Mouse (Mus musculus): ENCODE measurements around the gene Agpat2.

Gene Agpat2

GRCm38 (mm10) chr2:26603720-26604671 is at the start of gene Agpat2:
TSS of gene Agpat2 (minus strand) at chr2:26604417.
- peak; percentile 66 for DNase-seq (ENCODE audit: low spot score)

- DNase-seq (ENCODE audit: low spot score) = peak; percentile 94
Observed at GRCm38 (mm10) chr2:26646643-26647293, 42.6 kb upstream of the Agpat2 start.

- DNase-seq (ENCODE audit: low spot score) = peak; percentile 75
Observed at GRCm38 (mm10) chr2:26643942-26644341, 39.7 kb upstream of the Agpat2 start.

- no peak for DNase-seq (ENCODE audit: low spot score)
Observed at GRCm38 (mm10) chr2:26641006-26641647, 36.9 kb upstream of the Agpat2 start.

GRCm38 (mm10) chr2:26639838-26640830 is 35.9 kb upstream of the Agpat2 start:
- DNase-seq (ENCODE audit: low spot score) = peak; percentile 98

GRCm38 (mm10) chr2:26639083-26639482 is 34.9 kb upstream of the Agpat2 start:
- peak; percentile 61 for DNase-seq (ENCODE audit: low spot score)

GRCm38 (mm10) chr2:26638572-26638971 is 34.4 kb upstream of the Agpat2 start:
- DNase-seq (ENCODE audit: low spot score) = no peak

GRCm38 (mm10) chr2:26638039-26638438 is 33.8 kb upstream of the Agpat2 start:
- DNase-seq (ENCODE audit: low spot score) = no peak

- no peak for DNase-seq (ENCODE audit: low spot score)
Observed at GRCm38 (mm10) chr2:26637316-26637932, 33.2 kb upstream of the Agpat2 start.

- no peak for DNase-seq (ENCODE audit: low spot score)
Observed at GRCm38 (mm10) chr2:26636325-26636635, 32.1 kb upstream of the Agpat2 start.

- DNase-seq (ENCODE audit: low spot score) = no peak
Observed at GRCm38 (mm10) chr2:26635489-26636324, 31.5 kb upstream of the Agpat2 start.

GRCm38 (mm10) chr2:26634629-26635488 is 30.6 kb upstream of the Agpat2 start:
- no peak for DNase-seq (ENCODE audit: low spot score)

GRCm38 (mm10) chr2:26633953-26634530 is 29.8 kb upstream of the Agpat2 start:
- DNase-seq (ENCODE audit: low spot score) = no peak

- no peak for DNase-seq (ENCODE audit: low spot score)
Observed at GRCm38 (mm10) chr2:26632541-26633395, 28.6 kb upstream of the Agpat2 start.

- DNase-seq (ENCODE audit: low spot score) = peak; percentile 66
Observed at GRCm38 (mm10) chr2:26628792-26629437, 24.7 kb upstream of the Agpat2 start.

- DNase-seq (ENCODE audit: low spot score) = peak; percentile 91
Observed at GRCm38 (mm10) chr2:26627921-26628739, 23.9 kb upstream of the Agpat2 start, which contains the start of gene Fam69b. TSS of gene Fam69b (plus strand) at chr2:26628457.

Data from embryo, embryonic 10.5 days (tissue).